Mouse (Mus musculus) naive thymus-derived CD4-positive, alpha-beta T cell, adult 5 months (primary cell): ENCODE data around the gene Prkcb. TPM values are rescaled to one million over a fixed set of nuclear protein-coding genes. Genes with fewer than 3 reads are reported as not detected.

ENCODE experiments used
- polyA plus RNA-seq: library from polyadenylated mRNA; unstranded; fragments of 100-300 nt; shearing (Covaris generic); gene quantifications from one replicate; pipeline ENCODE4 v1.2.1, GENCODE M21; 2017

Gene Prkcb
- 155 TPM for polyA plus RNA-seq

DNA sequence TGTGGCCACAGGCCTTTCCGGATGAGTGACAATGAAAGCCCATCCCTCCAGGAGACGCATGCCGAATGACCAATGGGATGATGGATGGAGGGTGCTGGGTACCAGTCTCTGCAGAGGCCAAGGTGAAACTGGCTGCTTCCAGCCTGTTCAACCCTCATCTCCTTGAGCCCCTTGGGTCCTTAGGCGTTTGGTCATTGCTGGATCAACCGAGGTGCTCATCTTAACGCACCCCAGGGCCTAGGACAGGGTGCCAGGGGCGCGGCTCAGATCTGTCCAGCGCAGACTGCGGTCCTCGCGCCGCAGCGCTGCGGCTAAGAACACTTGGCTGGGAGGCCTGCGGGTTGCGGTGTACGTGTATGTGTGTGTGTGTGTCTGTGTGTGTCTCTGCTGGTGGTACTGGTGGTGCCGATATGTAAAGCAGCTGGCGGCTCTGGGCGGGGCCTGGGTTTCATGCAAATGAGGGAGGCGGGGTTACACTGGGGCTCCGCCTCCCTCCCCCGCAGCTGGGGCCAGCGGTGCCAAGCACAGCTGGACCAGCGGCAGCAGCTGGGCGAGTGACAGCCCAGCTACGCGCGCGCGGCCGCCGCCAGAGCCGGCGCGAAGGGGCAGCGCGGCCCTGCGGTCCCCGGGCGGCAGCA, at the start of gene Prkcb:
Prkcb (plus strand) TSS at position 147 of the 638 bp plus-strand sequence.

DNA sequence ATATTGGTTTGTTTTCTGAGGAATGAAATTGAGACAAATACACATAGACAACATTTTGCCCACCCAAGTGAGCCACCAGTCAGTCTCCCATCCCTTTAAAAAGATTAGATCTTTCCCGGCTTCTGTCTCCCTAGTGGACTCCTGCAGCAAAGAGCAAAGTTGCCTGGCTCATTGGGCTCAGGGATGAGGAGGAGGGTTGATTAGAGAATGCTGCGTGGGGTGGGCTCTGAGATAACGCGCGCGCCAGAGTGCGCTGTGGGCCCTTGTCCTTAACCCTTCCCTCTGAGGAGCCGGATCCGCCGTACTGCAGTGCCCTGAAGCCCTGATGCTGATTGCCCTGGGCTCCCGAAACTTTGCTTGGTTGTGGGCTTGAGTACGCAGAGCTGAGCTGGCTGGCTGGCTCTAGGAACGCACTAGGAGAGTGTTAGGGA, 381.9 kb downstream of the Prkcb start, which contains the start of gene Cacng3:
Cacng3 (plus strand) TSS at position 51 of the 431 bp plus-strand sequence.

Other genes with a start within 250 kb of the Prkcb start
- 55.6 TPM for gene Ubfd1, start 221.6 kb upstream of the Prkcb start, polyA plus RNA-seq
- gene Ears2, start 221.5 kb upstream of the Prkcb start, polyA plus RNA-seq = 20.8 TPM
- gene Ndufab1, start 186.9 kb upstream of the Prkcb start, polyA plus RNA-seq = 121 TPM
- 6.5 TPM for gene Palb2, start 155.8 kb upstream of the Prkcb start, polyA plus RNA-seq
- 82.1 TPM for gene Dctn5, start 155.7 kb upstream of the Prkcb start, polyA plus RNA-seq
- 0.98 TPM for gene Plk1, start 129.3 kb upstream of the Prkcb start, polyA plus RNA-seq
- gene Ern2, start 102.5 kb upstream of the Prkcb start, polyA plus RNA-seq = not detected
- not detected for gene Chp2, start 69.3 kb upstream of the Prkcb start, polyA plus RNA-seq